Mouse (Mus musculus): ENCODE data around the gene Mbtd1.
"Not testable (repeated sequence)": the region's sequence is repeated elsewhere in the genome, so short reads cannot be mapped to it uniquely, and the experiment has no call there.

Gene Mbtd1

GRCm38 (mm10) chr11:93885572-93886410, at the start of gene Mbtd1, which contains the start of gene Utp18:
Gene Mbtd1 (plus strand): TSS chr11:93885852.
Gene Utp18 (minus strand): TSS chr11:93885766.
- peak; percentile 97 to 99 for DNase-seq (ENCODE audit: low spot score in 2 of 2)

- DNase-seq (ENCODE audit: low spot score in 2 of 2) = no peak
Measured at GRCm38 (mm10) chr11:93847342-93847741, 38.3 kb upstream of the Mbtd1 start.

GRCm38 (mm10) chr11:93852546-93852945, 33.1 kb upstream of the Mbtd1 start:
- DNase-seq (ENCODE audit: low spot score in 2 of 2) = no peak

- DNase-seq (ENCODE audit: low spot score in 2 of 2) = peak; percentile 60 to 64
Measured at GRCm38 (mm10) chr11:93856284-93856955, 29.2 kb upstream of the Mbtd1 start.

GRCm38 (mm10) chr11:93860540-93861172, 25.0 kb upstream of the Mbtd1 start:
- no peak for DNase-seq (ENCODE audit: low spot score in 2 of 2)

DNA sequence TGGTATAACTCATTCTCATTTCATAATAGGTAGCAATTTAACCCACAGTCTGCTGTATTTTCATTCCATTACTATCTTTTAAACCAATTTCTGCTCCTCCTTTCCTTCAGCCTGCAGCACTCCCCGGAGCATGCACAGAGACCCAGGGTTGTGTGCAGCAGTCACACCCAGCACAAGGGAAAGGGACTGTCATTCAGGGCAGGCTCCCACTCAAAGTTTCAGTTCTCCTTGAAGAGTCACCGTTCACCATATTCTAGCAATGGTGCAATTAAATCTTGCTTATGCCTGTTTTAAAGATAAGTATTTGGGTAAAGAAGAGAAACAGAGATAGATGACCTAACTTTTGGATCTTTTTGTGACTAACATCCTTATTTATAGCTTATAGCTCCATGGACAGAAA, 24.5 kb upstream of the Mbtd1 start:
- DNase-seq (ENCODE audit: low spot score in 2 of 2) = no peak

DNA sequence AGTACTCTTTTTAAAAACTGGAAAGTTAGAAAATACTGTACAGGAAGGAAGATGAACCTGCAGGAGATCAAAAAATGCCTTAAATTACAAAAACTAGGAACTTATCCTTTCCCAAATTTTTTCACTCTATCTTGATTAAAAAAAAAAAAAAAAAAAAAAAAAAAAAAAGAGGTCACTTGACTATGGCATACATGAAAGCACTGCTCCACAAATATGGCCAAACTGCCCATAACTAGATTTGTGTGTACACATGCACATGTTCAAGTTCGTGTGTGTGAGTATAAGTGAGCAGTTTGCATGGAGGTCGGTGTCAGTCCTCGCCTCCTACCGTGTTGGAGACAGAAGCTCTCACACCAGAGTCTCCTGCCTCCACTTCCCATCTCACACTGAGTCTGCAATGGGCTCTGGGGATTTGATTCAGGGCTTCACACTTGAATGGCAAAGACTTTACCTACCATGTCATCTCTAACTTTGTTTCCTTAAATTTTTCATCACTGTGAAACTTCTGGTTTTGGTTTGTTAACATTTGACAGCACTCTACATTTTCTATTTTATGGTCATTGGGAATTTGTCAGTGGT, 23.5 kb upstream of the Mbtd1 start:
- no peak for DNase-seq (ENCODE audit: low spot score in 2 of 2)

- DNase-seq (ENCODE audit: low spot score in 2 of 2) = no peak
Measured at GRCm38 (mm10) chr11:93862638-93863037, 23.0 kb upstream of the Mbtd1 start.

- no peak for DNase-seq (ENCODE audit: low spot score in 2 of 2)
Measured at GRCm38 (mm10) chr11:93884068-93884467, 1.6 kb upstream of the Mbtd1 start.

DNA sequence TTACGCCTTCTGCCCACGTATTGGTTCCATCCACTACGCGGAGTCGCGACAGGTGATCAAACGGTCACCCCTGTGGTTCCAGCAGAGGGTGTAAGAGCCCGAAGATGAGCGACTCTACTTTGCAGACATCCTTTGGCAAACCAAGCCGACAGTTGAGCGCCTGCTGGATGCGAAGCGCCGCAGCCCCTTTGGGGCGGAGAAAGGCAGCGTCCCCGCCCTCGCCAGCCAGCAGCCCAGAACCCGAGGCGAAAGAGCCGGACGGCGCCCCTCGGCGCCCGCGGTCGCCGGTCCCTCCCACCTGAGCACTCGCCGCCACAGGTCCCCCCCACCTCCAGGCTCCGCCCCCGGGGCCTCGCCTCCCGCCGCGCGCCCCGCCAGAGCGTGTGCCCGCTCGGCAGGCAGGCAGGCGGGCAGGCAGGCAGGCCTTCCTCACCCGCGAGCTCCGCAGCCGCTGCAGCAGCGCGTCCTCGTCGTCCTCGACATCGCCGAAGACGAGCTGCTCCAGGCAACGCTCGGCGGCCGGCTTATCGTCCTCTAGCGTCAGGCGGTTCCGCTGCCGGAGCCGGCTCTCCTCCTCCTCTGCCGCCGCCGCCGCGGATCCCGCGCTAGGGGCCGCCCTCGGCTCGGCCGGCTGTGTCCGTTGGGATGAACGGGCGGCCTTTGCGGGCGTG, 616 bp upstream of the Mbtd1 start:
- DNase-seq (ENCODE audit: low spot score in 2 of 2) = peak; percentile 34 to 47

DNA sequence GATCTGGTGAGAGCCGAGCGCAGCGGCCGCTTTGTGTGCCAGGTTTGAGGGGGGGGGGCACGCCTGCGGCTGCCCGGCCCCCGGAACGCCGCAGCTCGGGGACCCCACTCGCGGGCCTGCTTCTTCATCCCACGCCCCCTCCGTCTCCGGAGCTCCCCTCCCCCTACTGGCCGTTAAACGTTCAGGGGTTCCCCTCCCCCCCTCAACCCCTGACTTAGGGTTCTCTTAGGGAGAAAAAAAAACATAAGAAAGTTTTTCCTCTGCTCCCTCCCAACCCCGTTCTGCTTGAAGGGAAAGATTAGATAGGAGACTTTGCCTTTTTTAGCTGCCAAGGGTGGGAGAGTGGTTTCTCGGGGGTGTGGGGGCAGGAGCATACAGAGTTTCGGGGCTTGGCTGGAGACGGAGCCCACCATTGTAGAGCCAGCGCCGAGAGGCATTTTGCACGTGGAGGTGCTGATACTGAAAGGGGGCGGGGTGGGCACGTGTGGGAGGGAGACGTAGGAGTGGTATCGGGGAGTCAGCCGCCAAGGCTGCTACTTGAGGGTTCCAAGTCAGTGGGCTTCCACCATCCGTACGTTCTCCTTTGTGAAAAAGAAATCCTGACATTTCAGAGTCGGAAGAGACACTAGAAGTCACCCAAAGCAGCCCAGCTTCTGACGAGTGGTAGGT, 893 bp downstream of the Mbtd1 start:
- peak in 1 of 2 experiments; percentile 13 for DNase-seq (ENCODE audit: low spot score in 2 of 2)

DNA sequence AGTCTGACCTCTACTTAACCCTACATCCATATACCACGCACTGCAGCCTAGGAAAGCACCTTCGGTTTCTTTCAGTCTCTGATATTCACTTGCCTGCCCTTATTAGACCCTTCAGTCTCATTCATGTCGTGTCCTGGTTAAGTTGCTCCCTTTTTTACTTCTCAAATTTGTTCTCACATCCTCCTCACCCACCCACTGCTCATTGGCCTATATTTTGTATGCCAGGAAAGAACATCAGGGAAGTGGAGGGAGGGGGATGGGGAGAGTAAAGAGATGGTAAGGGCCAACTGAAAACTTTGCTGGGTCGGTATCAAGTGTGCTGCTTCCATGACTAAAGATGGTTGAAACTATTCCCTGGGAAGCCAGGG, 1.4 kb downstream of the Mbtd1 start:
- no peak for DNase-seq (ENCODE audit: low spot score in 2 of 2)

- DNase-seq (ENCODE audit: low spot score in 2 of 2) = no peak
Measured at GRCm38 (mm10) chr11:93897732-93898131, 12.1 kb downstream of the Mbtd1 start.

- no peak for DNase-seq (ENCODE audit: low spot score in 2 of 2)
Measured at GRCm38 (mm10) chr11:93906834-93907233, 21.2 kb downstream of the Mbtd1 start.

DNA sequence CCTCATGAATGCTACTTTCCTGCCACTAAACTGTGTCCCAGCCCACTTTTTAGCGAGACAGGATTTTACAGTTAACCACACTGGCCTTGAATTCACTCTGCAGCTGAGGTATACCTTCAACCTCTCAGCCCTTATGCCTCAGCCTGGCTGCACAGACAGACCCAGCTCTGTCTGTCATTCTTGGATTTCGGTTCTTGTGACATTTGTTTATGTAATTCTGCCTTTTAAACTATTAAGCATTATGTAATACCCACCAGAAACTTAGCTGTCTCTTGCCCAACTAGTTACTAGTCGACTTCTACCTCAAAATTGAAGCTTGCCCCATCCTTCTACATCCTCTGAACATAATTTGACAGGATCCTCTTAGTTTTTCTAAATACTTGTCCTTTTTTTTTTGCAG, 22.2 kb downstream of the Mbtd1 start:
- no peak for DNase-seq (ENCODE audit: low spot score in 2 of 2)

DNA sequence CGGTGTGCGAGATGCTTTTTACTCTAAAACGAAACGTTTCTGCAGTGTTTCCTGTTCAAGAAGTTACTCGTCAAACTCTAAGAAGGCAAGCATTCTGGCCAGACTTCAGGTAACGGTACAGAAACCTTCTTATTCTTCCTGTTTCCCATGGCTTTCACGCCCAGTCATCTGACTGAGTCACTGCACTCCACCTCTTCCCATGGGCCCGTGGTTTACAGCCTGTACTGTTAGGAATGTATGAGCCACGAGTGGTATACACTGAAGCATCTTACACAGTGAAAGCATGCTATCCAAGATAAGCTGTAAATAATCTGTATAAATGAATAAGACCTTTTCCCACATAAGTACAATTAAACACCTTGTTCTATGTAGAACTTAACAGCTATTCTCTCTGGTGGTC, 23.2 kb downstream of the Mbtd1 start:
- no peak for DNase-seq (ENCODE audit: low spot score in 2 of 2)

DNA sequence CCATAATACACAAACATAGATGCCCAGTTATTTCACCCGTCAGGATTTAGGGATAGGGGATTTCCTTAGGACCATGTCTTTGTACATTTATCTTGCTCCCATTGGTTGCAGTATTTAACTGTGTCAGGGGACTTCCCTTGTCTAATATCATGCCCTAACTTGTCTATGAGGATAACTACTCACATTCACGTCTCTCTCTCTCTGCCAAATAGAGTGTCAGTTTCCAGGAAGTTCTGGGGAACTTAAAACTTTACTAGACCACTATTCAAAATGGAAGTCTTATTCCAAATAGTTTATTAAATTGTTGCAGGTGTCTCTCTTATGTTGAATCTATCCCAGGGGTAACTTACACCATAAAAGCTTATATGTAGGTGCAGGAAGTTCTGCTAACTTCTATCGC, 26.0 kb downstream of the Mbtd1 start:
- DNase-seq (ENCODE audit: low spot score in 2 of 2) = no peak

DNA sequence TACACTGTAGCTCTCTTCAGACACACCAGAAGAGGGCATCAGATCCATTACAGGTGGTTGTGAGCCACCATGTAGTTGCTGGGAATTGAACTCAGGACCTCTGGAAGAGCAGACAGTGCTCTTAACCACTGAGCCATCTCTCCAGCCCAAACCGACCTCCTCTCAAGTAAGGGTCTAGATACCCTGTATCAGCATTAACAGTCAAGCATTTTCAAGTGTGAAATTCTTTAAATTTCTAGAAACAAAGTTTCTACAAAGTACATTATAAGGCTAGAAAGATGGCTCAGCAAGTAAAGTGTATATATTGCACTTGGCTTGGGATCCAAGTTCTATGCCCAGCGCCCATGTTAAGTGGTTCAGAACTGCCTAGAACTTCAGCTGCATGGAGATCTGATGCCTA, 29.4 kb downstream of the Mbtd1 start:
- DNase-seq (ENCODE audit: low spot score in 2 of 2) = not testable (repeated sequence)

GRCm38 (mm10) chr11:93929106-93929505, 43.5 kb downstream of the Mbtd1 start:
- DNase-seq (ENCODE audit: low spot score in 2 of 2) = no peak

GRCm38 (mm10) chr11:93940906-93941305, 55.3 kb downstream of the Mbtd1 start:
- DNase-seq (ENCODE audit: low spot score in 2 of 2) = no peak

GRCm38 (mm10) chr11:93944986-93945385, 59.3 kb downstream of the Mbtd1 start:
- DNase-seq (ENCODE audit: low spot score in 2 of 2) = no peak
